Mouse (Mus musculus) spleen, adult 2 months (tissue): ENCODE data around the gene Prkag1.
A peak's percentile ranks its signal among the peaks of the same experiment; 100 is the strongest.

Experiments
- CTCF ChIP-seq: fragments of 200-500 bp; IDR thresholded peaks from 2 replicates; pipeline ENCODE4 v1.5.1; 2011; ENCODE audit warnings: mild to moderate bottlenecking, inconsistent platforms; ENCODE audit not compliant: insufficient read depth, insufficient read length, insufficient replicate concordance; ENCODE audit errors: extremely low read depth
- POLR2A ChIP-seq: fragments of 200-500 bp; IDR thresholded peaks from 2 replicates; pipeline ENCODE4 v1.6.1; 2011; ENCODE audit warnings: low read depth, low read length, inconsistent platforms

- TF ChIP-seq CTCF (peak; percentile 30; the same call in 1 of the 2 replicates), POLR2A (no peak)
Measured at GRCm38 (mm10) chr15:98821403-98821802, 9.9 kb downstream of the Prkag1 start.
